Mouse (Mus musculus) right cerebral cortex, postnatal 36 days (tissue): Measurements from ENCODE around the gene Grik3.

Source experiments
- DNase-seq, 2 experiments: peaks; one replicate each; pipeline ENCODE4 v3.0.0; 2022; ENCODE audit warnings: low spot score in 2 of 2, mixed read lengths in 1 of 2

Gene Grik3

GRCm38 (mm10) chr4:125544947-125545767, 54.7 kb downstream of the Grik3 start:
- no peak for DNase-seq

- DNase-seq, result no peak
Measured at GRCm38 (mm10) chr4:125545768-125546220, 55.3 kb downstream of the Grik3 start.

- DNase-seq, result no peak
Measured at GRCm38 (mm10) chr4:125548190-125548589, 57.7 kb downstream of the Grik3 start.

GRCm38 (mm10) chr4:125553754-125554153, 63.3 kb downstream of the Grik3 start:
- DNase-seq, result no peak

GRCm38 (mm10) chr4:125556405-125557308, 66.2 kb downstream of the Grik3 start:
- no peak for DNase-seq

GRCm38 (mm10) chr4:125559564-125559963, 69.1 kb downstream of the Grik3 start:
- DNase-seq, result no peak

- DNase-seq, result no peak
Measured at GRCm38 (mm10) chr4:125560806-125561205, 70.3 kb downstream of the Grik3 start.

- DNase-seq, result no peak
Measured at GRCm38 (mm10) chr4:125563579-125563978, 73.1 kb downstream of the Grik3 start.

- DNase-seq, result no peak
Measured at GRCm38 (mm10) chr4:125564008-125564710, 73.7 kb downstream of the Grik3 start.

- DNase-seq, result no peak
Measured at GRCm38 (mm10) chr4:125565711-125566439, 75.4 kb downstream of the Grik3 start.

- no peak for DNase-seq
Measured at GRCm38 (mm10) chr4:125568210-125568609, 77.7 kb downstream of the Grik3 start.

- DNase-seq, result no peak
Measured at GRCm38 (mm10) chr4:125571651-125572311, 81.3 kb downstream of the Grik3 start.

GRCm38 (mm10) chr4:125572312-125572663, 81.8 kb downstream of the Grik3 start:
- no peak for DNase-seq

GRCm38 (mm10) chr4:125573000-125573399, 82.5 kb downstream of the Grik3 start:
- DNase-seq, result no peak

- DNase-seq, result no peak
Measured at GRCm38 (mm10) chr4:125573951-125574675, 83.6 kb downstream of the Grik3 start.

- DNase-seq, result no peak
Measured at GRCm38 (mm10) chr4:125580336-125580735, 89.8 kb downstream of the Grik3 start.

- DNase-seq, result no peak
Measured at GRCm38 (mm10) chr4:125583272-125583671, 92.8 kb downstream of the Grik3 start.

- DNase-seq, result no peak
Measured at GRCm38 (mm10) chr4:125583935-125584334, 93.4 kb downstream of the Grik3 start.

- DNase-seq, result no peak
Measured at GRCm38 (mm10) chr4:125584676-125585075, 94.2 kb downstream of the Grik3 start.

GRCm38 (mm10) chr4:125587577-125587976, 97.1 kb downstream of the Grik3 start:
- DNase-seq, result no peak
